Mouse (Mus musculus): ENCODE results near the gene Mien1. TPM values are rescaled to one million over a fixed set of nuclear protein-coding genes. Genes with fewer than 3 reads are reported as not detected.
A peak's percentile ranks its signal among the peaks of the same experiment; 100 is the strongest.

The Mien1 gene
- polyA plus RNA-seq (2014; fragmentation: Nextera tagmentation; extraction: Ambion mirVana), result 279 and 290 TPM in 2 replicates

- Histone ChIP-seq H3K4me3 (ENCODE audit: low read depth, low read length) (peak within 1 kb of the TSS; percentile 55), H3K36me3 (ENCODE audit: control insufficient read depth, insufficient read depth, low read length) (peaks cover 13% of the 10 kb centered on the region), H3K9ac (ENCODE audit: low read length) (peak within 1 kb of the TSS; percentile 71), H3K9me3 (replicated peaks; ENCODE audit: control insufficient read depth, low read length) (no peaks in the 10 kb centered on the region), H3K27me3 (replicated peaks; ENCODE audit: control insufficient read depth, insufficient read depth, low read length) (no peaks in the 10 kb centered on the region), H3K27ac (ENCODE audit: low read depth, low read length) (0 out of 2 replicates have a peak within 1 kb of the TSS, but pooled peaks have one; percentile 15), H3K4me1 (ENCODE audit: control insufficient read depth, insufficient read depth, low read length) (peaks cover 7% of the 10 kb centered on the region), H3K4me2 (ENCODE audit: low read length) (peak within 1 kb of the TSS; percentile 77)
- peak; percentile 95 for ATAC-seq
- peak; percentile 92 for DNase-seq (ENCODE audit: low spot score)
- under 1% methylated on average over 43 of the region's 43 CpGs for WGBS
These were observed at the start of gene Mien1 for GRCm38 (mm10) chr11:98438331-98439158. Gene Mien1, minus strand, starts transcription at chr11:98438991.

DNA sequence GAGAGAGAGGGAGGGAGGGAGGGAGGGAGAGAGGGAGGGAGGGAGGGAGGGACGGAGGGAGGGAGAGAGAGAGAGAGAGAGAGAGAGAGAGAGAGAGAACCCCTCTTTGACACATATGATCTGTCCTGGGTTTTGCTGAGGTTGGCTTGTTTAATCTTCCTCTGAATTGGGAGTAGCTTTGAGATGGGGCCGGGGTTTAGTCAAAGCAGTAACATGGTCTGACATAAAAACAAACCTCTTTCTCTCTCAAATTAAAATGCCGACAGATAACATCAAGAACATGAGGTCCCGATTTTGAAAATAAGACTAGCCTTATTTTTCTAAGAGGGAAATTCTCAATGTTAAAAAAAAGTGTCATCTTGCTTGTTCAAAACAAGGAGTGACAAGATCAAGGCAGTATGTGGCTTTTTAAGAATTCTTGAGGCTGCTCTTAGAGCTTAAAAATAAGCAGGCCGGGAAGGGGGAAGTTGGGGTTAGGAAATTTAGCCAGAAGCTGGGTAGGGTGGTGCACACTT, 48.8 kb upstream of the Mien1 start:
- WGBS, result 73% methylated on average over 5 of the region's 5 CpGs
- H3K4me2 ChIP-seq (ENCODE audit: low read length), result no peak overlapping the region
- no peak for ATAC-seq

GRCm38 (mm10) chr11:98485749-98486148, 47.0 kb upstream of the Mien1 start:
- Histone ChIP-seq H3K4me3 (ENCODE audit: low read depth, low read length) (no peak overlapping the region), H3K9me3 (replicated peaks; ENCODE audit: control insufficient read depth, low read length) (no peaks in the 10 kb centered on the region), H3K9ac (ENCODE audit: low read length) (no peak overlapping the region), H3K27ac (ENCODE audit: low read depth, low read length) (no peak overlapping the region), H3K4me2 (ENCODE audit: low read length) (no peak overlapping the region), H3K4me1 (ENCODE audit: control insufficient read depth, insufficient read depth, low read length) (no peaks in the 10 kb centered on the region), H3K27me3 (replicated peaks; ENCODE audit: control insufficient read depth, insufficient read depth, low read length) (no peaks in the 10 kb centered on the region), H3K36me3 (ENCODE audit: control insufficient read depth, insufficient read depth, low read length) (no peaks in the 10 kb centered on the region)
- ATAC-seq (no peak), DNase-seq (ENCODE audit: low spot score) (no peak)
- WGBS, result 92% methylated on average over 2 of the region's 2 CpGs

More for the DNA sequence above, 48.8 kb upstream of the Mien1 start:
- no peaks in the 10 kb centered on the region for H3K27me3 ChIP-seq (replicated peaks; ENCODE audit: control insufficient read depth, insufficient read depth, low read length)
- H3K4me3 ChIP-seq (ENCODE audit: low read depth, low read length), result no peak overlapping the region
- DNase-seq (ENCODE audit: low spot score), result no peak
- no peaks in the 10 kb centered on the region for H3K9me3 ChIP-seq (replicated peaks; ENCODE audit: control insufficient read depth, low read length)
- no peak overlapping the region for H3K27ac ChIP-seq (ENCODE audit: low read depth, low read length)
- no peaks in the 10 kb centered on the region for H3K4me1 ChIP-seq (ENCODE audit: control insufficient read depth, insufficient read depth, low read length)
- H3K9ac ChIP-seq (ENCODE audit: low read length), result no peak overlapping the region
- H3K36me3 ChIP-seq (ENCODE audit: control insufficient read depth, insufficient read depth, low read length), result no peaks in the 10 kb centered on the region

- Histone ChIP-seq H3K36me3 (ENCODE audit: control insufficient read depth, insufficient read depth, low read length) (no peaks in the 10 kb centered on the region), H3K9ac (ENCODE audit: low read length) (no peak overlapping the region), H3K27me3 (replicated peaks; ENCODE audit: control insufficient read depth, insufficient read depth, low read length) (no peaks in the 10 kb centered on the region), H3K4me1 (ENCODE audit: control insufficient read depth, insufficient read depth, low read length) (no peaks in the 10 kb centered on the region), H3K27ac (ENCODE audit: low read depth, low read length) (no peak overlapping the region), H3K4me2 (ENCODE audit: low read length) (no peak overlapping the region), H3K4me3 (ENCODE audit: low read depth, low read length) (no peak overlapping the region), H3K9me3 (replicated peaks; ENCODE audit: control insufficient read depth, low read length) (no peaks in the 10 kb centered on the region)
- DNase-seq (ENCODE audit: low spot score), result no peak
- 88% methylated on average over 10 of the region's 10 CpGs for WGBS
- ATAC-seq, result no peak
These were observed 43.3 kb upstream of the Mien1 start for GRCm38 (mm10) chr11:98482067-98482466.

DNA sequence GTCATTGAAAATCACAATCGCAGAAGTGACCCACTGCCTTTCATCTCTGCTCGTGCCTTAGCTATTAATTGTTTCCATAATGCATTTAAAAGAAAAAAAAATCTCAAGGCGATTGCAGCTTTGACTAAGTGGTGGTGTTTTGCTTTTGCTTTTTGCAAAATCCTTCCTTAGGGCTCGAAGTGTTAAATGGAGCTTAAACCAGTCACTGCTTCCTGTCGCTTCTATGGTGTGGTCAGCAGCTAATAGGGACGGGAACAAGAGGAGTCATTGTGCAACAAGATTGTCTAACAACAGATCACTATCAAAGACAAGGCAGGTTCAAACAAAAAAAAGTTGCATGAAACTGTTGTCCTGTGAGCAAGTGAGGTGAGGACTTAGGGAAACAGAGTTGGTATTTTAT, 42.4 kb upstream of the Mien1 start:
- Histone ChIP-seq H3K9me3 (replicated peaks; ENCODE audit: control insufficient read depth, low read length) (no peaks in the 10 kb centered on the region), H3K27me3 (replicated peaks; ENCODE audit: control insufficient read depth, insufficient read depth, low read length) (no peaks in the 10 kb centered on the region), H3K4me2 (ENCODE audit: low read length) (no peak overlapping the region), H3K4me1 (ENCODE audit: control insufficient read depth, insufficient read depth, low read length) (no peaks in the 10 kb centered on the region), H3K27ac (ENCODE audit: low read depth, low read length) (no peak overlapping the region), H3K4me3 (ENCODE audit: low read depth, low read length) (no peak overlapping the region), H3K36me3 (ENCODE audit: control insufficient read depth, insufficient read depth, low read length) (no peaks in the 10 kb centered on the region), H3K9ac (ENCODE audit: low read length) (no peak overlapping the region)
- WGBS, result 55% methylated on average over 6 of the region's 6 CpGs
- no peak for DNase-seq (ENCODE audit: low spot score)
- no peak for ATAC-seq

- H3K9ac ChIP-seq (ENCODE audit: low read length), result no peak overlapping the region
- 92% methylated on average over 12 of the region's 12 CpGs for WGBS
- no peaks in the 10 kb centered on the region for H3K36me3 ChIP-seq (ENCODE audit: control insufficient read depth, insufficient read depth, low read length)
- H3K27me3 ChIP-seq (replicated peaks; ENCODE audit: control insufficient read depth, insufficient read depth, low read length), result no peaks in the 10 kb centered on the region
- ATAC-seq (no peak), DNase-seq (ENCODE audit: low spot score) (no peak)
- no peaks in the 10 kb centered on the region for H3K9me3 ChIP-seq (replicated peaks; ENCODE audit: control insufficient read depth, low read length)
- H3K4me1 ChIP-seq (ENCODE audit: control insufficient read depth, insufficient read depth, low read length), result no peaks in the 10 kb centered on the region
- no peak overlapping the region for H3K4me2 ChIP-seq (ENCODE audit: low read length)
- no peak overlapping the region for H3K4me3 ChIP-seq (ENCODE audit: low read depth, low read length)
- no peak overlapping the region for H3K27ac ChIP-seq (ENCODE audit: low read depth, low read length)
These were observed 41.2 kb upstream of the Mien1 start for GRCm38 (mm10) chr11:98479940-98480497.

GRCm38 (mm10) chr11:98479026-98479939, 40.5 kb upstream of the Mien1 start:
- Histone ChIP-seq H3K36me3 (ENCODE audit: control insufficient read depth, insufficient read depth, low read length) (no peaks in the 10 kb centered on the region), H3K27ac (ENCODE audit: low read depth, low read length) (no peak overlapping the region), H3K9me3 (replicated peaks; ENCODE audit: control insufficient read depth, low read length) (no peaks in the 10 kb centered on the region), H3K4me3 (ENCODE audit: low read depth, low read length) (no peak overlapping the region), H3K4me2 (ENCODE audit: low read length) (no peak overlapping the region), H3K9ac (ENCODE audit: low read length) (no peak overlapping the region), H3K4me1 (ENCODE audit: control insufficient read depth, insufficient read depth, low read length) (no peaks in the 10 kb centered on the region), H3K27me3 (replicated peaks; ENCODE audit: control insufficient read depth, insufficient read depth, low read length) (no peaks in the 10 kb centered on the region)
- ATAC-seq, result no peak
- WGBS, result 86% methylated on average over 13 of the region's 13 CpGs
- DNase-seq (ENCODE audit: low spot score), result no peak

GRCm38 (mm10) chr11:98477011-98477701, 38.4 kb upstream of the Mien1 start:
- DNase-seq (ENCODE audit: low spot score), result no peak
- Histone ChIP-seq H3K36me3 (ENCODE audit: control insufficient read depth, insufficient read depth, low read length) (no peaks in the 10 kb centered on the region), H3K9me3 (replicated peaks; ENCODE audit: control insufficient read depth, low read length) (no peaks in the 10 kb centered on the region), H3K27ac (ENCODE audit: low read depth, low read length) (no peak overlapping the region), H3K27me3 (replicated peaks; ENCODE audit: control insufficient read depth, insufficient read depth, low read length) (no peaks in the 10 kb centered on the region), H3K4me3 (ENCODE audit: low read depth, low read length) (no peak overlapping the region), H3K9ac (ENCODE audit: low read length) (no peak overlapping the region), H3K4me1 (ENCODE audit: control insufficient read depth, insufficient read depth, low read length) (no peaks in the 10 kb centered on the region), H3K4me2 (ENCODE audit: low read length) (no peak overlapping the region)
- 75% methylated on average over 14 of the region's 14 CpGs for WGBS
- ATAC-seq, result no peak

Measured in forebrain, embryonic 14.5 days (tissue).